Mouse (Mus musculus) kidney, postnatal 10 days (tissue): ENCODE results near the gene Lhfpl3.
"Not testable (repeated sequence)": the region's sequence is repeated elsewhere in the genome, so short reads cannot be mapped to it uniquely, and the experiment has no call there.

ENCODE experiments used
- DNase-seq: peaks from one replicate; pipeline ENCODE4 v3.0.0; 2021; ENCODE audit warnings: mixed read lengths

Gene Lhfpl3

DNA sequence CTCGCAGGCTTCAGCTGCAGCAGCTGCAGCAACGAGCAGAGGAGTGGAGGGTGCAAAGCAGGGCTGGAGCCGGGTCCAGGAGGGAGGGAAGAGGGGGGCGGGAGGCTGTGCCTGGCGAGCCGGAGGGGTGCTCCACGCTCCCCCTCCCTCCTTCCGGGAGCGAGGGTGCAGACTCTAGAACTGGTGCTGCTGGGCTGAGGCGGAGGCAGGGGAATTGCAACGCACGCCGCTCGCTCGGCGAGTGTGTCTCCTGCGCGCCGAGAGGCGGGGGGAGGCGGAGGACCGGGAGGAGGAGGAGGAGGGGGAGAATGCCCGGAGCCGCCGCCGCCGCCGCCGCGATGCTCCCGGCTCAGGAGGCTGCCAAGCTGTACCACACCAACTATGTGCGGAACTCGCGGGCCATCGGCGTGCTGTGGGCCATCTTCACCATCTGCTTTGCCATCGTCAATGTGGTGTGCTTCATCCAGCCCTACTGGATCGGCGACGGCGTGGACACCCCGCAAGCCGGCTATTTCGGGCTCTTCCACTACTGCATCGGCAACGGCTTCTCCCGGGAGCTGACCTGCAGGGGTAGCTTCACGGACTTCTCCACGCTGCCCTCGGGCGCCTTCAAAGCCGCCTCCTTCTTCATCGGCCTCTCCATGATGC, at the start of gene Lhfpl3:
Lhfpl3 (plus strand) TSS at position 175 of the 648 bp plus-strand sequence.
- DNase-seq: peak; percentile 30

- DNase-seq: not testable (repeated sequence)
Observed at GRCm38 (mm10) chr5:22706271-22706670, 39.6 kb upstream of the Lhfpl3 start.

GRCm38 (mm10) chr5:22745529-22745884, 352 bp upstream of the Lhfpl3 start:
- no peak for DNase-seq

GRCm38 (mm10) chr5:22746533-22747021, 718 bp downstream of the Lhfpl3 start:
- DNase-seq: peak; percentile 6

DNA sequence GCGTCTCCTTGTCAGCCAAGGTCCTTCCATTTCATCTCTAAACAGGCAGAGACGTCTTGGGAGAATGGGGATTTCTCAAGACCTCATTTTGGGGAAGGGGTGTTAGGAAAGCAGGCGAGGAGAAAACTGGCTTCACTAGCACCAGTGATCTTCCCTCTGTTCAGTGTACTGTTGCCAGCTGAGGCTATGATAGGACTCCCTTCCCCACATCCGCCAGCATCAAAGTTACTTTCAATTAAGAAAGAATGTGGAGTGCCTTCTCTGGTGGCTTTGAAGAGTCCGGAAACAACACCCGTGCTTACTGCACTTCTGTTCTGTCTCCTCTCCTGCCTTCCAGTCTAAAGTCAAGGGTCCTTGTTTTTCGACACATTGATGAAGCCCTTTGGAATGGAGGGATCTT, 1.4 kb downstream of the Lhfpl3 start:
- no peak for DNase-seq

GRCm38 (mm10) chr5:22757261-22757660, 11.4 kb downstream of the Lhfpl3 start:
- DNase-seq: peak; percentile 32

DNA sequence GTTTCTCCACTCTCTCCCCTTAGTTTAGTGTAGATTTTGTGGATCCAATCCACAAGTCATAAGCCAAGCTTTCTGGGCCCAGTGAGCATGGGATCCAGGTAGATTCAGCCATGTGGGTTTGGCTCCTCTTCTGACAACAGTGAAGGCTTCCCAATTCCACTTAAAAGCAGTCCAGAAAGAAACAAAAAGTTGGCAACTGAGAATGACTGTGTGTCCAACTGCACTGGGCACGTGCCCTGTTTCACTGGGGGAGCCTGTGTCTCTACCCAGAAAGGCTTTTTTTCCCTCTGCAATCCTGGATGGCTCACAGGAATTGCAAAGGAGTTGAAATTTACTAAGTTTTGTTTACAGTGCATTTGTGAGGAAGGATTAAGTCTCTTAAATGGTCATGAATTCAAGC, 24.9 kb downstream of the Lhfpl3 start:
- DNase-seq: no peak

GRCm38 (mm10) chr5:22795361-22795760, 49.5 kb downstream of the Lhfpl3 start:
- DNase-seq: no peak

DNA sequence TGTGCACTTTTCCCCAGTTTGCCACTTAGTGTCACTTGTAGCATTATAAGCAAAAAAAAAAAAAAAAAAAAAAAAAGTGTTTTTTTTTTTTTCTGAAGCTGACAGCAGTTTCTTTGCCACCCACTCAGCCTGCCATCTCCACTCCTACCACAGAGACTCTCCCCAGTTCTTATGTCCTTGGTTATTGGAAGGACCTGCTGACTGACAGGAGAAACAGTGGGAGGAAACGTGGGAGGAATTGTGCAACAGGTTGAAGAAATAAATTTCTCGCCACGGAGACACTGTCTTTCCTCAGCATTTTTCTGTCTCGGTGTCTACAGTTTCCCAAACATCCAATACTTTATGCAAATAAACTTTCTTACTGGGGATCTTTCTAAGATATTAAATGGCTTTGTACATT, 67.6 kb downstream of the Lhfpl3 start:
- no peak for DNase-seq

DNA sequence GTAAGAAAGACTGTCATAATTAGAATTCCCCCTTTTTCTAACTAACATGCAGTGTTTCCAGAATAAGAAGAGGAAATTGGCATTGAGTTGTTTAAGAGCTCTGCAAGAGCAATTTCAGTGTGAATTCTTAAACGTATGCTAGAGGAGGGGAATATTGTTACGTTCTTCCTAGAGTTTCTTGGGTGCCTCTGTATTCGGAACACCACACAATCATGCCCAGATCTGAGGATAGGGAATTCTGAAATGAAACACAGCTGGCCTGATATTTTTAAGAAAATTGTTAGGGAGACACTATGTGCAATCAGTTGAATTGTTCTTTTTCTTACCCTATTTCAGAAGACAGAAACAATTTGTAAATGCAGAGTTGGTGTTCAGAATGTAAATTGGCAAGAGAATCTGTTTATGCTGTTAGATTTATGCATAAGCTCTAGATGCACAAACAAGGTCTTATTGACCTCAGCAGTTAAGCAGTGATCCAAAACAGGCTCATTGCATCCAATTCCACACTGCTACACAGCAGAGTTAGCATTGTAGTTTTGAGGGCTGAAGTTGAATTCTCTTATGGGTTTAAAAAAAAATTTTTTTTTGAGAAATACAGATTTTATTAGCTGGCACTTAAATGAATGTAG, 84.1 kb downstream of the Lhfpl3 start:
- DNase-seq: no peak

DNA sequence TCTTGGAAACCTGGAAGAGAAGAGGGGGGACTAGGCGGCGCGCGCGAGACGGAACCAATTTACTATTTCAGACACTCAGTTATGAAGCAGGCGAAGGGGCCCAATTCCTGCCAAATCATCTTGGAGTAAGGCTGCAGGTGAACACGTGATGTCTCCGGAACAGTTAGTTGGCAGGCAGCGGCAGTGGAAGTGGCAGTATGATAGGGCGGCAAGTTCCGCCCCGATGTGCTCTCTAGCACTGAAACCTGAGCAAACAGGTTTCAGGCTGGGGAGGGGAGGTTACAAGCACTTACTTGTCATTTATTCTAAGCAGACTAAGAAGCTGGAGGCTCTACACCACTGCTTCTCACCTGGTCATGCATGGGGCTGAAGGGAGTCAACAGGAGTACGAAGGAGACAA, 105.7 kb downstream of the Lhfpl3 start:
- peak; percentile 4 for DNase-seq

DNA sequence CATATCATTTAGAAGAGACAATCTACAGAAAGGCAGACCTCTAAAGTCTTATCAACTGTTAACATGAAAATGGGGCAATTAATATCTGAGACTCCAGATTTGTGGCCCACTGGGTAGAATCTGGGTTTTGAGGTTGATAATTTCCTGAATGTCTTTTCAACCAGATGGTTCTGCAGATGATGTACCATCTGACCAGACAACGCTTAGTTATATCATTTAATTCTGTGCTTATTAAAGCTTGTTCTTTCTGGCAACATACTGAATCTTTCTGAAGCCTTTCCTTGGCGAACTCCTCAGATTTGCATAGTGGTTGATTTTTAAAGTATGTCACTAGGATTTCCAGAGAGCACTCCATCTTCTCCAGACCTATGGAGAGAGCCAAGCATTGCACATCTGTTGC, 107.6 kb downstream of the Lhfpl3 start:
- DNase-seq: no peak

- no peak for DNase-seq
Observed at GRCm38 (mm10) chr5:22856480-22856879, 110.6 kb downstream of the Lhfpl3 start.

- peak; percentile 30 for DNase-seq
Observed at GRCm38 (mm10) chr5:22861399-22861798, 115.5 kb downstream of the Lhfpl3 start.

- no peak for DNase-seq
Observed at GRCm38 (mm10) chr5:22869031-22869430, 123.2 kb downstream of the Lhfpl3 start.

- no peak for DNase-seq
Observed at GRCm38 (mm10) chr5:22872417-22872816, 126.6 kb downstream of the Lhfpl3 start.

DNA sequence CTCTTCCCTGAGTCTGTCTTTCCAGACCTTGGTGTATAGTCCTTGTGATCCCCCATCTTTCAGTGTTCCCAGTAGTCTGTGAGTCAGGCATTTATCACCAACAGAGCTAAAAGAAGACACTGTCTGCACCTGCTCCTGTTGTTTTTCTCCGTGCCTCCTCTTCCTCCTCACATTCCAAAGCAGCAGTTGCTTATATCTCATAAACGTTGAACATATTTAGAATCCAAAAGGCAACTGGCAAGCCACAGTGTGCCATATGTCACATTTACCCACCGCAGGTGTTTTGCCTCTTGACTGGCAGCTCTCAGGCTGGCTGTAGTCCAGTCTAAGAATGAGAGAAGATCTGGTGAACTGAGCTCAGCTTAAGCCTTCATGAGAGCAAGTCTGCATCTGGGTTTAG, 142.5 kb downstream of the Lhfpl3 start:
- DNase-seq: no peak

GRCm38 (mm10) chr5:22889481-22889880, 143.6 kb downstream of the Lhfpl3 start:
- DNase-seq: no peak

DNA sequence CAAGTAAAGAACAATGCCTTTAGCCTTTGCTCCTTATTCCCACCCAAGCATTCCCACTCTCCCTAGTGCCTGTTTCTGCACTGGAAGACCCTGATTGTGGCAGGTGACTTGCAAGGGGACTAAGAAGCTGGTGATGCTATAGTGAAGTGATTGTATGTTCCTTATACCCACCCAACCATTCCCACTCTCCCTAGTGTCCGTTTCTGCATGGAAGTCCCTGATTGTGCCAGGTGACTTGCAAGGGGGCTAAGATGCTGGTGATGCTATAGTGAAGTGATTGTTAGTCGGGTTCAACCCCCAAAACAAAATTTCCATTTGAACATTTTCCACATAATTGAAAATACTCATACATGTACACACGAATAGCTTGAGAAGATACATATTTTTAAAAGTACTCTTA, 151.4 kb downstream of the Lhfpl3 start:
- no peak for DNase-seq

DNA sequence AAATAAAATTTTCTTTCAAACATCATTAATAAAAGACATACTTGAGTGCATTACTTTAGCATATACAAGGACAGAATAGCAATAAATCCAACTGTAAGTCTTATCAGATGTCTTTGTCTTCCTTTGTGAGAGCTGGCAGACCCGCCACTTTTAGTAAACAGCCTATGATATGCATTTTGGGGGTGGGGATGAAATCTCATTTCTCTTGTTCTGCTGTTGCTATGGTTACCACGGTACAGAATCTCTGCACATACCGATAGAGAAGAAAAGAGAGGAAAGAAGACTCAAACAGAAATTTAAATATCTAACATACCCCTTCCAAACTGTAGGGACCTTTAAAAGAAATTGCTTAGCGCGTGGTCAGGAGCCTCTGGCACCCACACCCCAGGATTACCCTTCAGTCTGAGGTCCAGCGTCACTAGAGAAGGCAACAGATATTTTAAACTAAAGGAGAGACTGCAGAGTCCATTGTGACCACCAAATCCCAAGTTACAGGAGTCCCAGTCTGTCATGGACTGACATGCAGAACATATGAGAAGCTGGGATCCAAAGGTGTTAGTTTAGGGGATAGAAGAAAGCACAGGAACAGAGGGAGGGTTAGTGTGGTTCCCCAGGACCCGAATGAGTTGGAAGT, 151.9 kb downstream of the Lhfpl3 start:
- DNase-seq: no peak

- DNase-seq: no peak
Observed at GRCm38 (mm10) chr5:22898593-22898992, 152.7 kb downstream of the Lhfpl3 start.

DNA sequence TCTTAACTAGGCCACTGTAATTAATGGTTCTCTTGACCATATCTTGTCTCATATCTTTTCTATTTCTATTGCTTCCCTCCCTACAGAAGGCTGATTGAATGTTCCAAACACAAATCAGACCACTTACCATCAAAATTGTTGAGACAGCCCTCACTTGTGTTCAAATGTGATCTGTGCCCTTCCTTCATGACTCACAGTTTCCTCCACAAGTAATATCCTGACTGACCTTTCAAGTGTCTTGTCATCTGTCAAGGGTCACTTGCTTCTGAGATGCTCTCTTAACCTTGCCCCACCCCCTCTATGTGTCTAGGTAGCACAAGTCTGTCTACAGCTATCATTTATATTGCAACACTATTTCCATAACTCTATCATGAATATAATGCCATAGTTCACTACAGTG, 154.1 kb downstream of the Lhfpl3 start:
- DNase-seq: no peak

- DNase-seq: no peak
Observed at GRCm38 (mm10) chr5:22917197-22917596, 171.3 kb downstream of the Lhfpl3 start.

DNA sequence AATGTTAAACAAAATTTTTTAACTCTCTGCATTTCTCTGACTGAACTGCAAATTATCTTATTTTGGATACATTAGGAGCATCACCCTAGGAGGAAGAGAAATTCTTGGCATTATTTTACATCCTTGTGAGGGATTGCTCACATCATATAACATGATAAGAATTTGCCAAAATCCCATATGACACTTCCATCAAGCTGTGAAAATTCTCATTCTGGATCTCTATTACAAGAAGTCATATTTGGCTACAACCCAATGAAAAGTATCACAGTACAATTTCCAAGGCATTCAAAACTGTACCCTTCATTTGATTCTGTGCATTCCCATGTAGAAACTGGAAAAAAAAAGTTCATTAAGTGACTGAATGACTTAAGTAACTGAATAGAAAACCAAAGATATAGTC, 180.3 kb downstream of the Lhfpl3 start:
- no peak for DNase-seq
